Mouse (Mus musculus): ENCODE data around the gene Spryd4. TPM values are rescaled to one million over a fixed set of nuclear protein-coding genes. Genes with fewer than 3 reads are reported as not detected.
A peak's percentile ranks its signal among the peaks of the same experiment; 100 is the strongest.
"Not testable (repeated sequence)": the region's sequence is repeated elsewhere in the genome, so short reads cannot be mapped to it uniquely, and the experiment has no call there.

Gene Spryd4
- polyA plus RNA-seq (2012; rRNA removed), result 13.5 and 15.6 TPM in 2 replicates

- WGBS, result under 1% methylated on average over 30 of the region's 30 CpGs
- H3K27me3 ChIP-seq (ENCODE audit: control insufficient read depth, insufficient read depth, low read length), result no peaks in the 10 kb centered on the region
- peaks cover 2% of the 10 kb centered on the region; the same call in 1 of the 2 replicates for H3K4me1 ChIP-seq (ENCODE audit: control insufficient read depth, insufficient read depth, low read length)
- peak within 1 kb of the TSS; percentile 30; the same call in 1 of the 2 replicates for H3K27ac ChIP-seq (ENCODE audit: insufficient read depth, low read length)
- TF ChIP-seq POLR2A (IDR thresholded peaks at IDR 0.05; ENCODE audit: borderline replicate concordance, insufficient read depth, low read length), result peak; percentile 85; the same call in 1 of the 2 replicates
- no peak; the same call in 1 of the 2 replicates for TF ChIP-seq CTCF (IDR thresholded peaks at IDR 0.05; ENCODE audit: borderline replicate concordance, insufficient read depth, low read depth, low read length)
- DNase-seq, result peak; percentile 89 to 91
- H3K4me3 ChIP-seq (replicated peaks; ENCODE audit: insufficient read depth, low read depth, low read length), result peak within 1 kb of the TSS; percentile 86
Measured at GRCm38 (mm10) chr10:128211390-128212108, at the start of gene Spryd4. Spryd4 (minus strand) TSS chr10:128211807.

- not testable (repeated sequence) for H3K4me1 ChIP-seq (ENCODE audit: control insufficient read depth, insufficient read depth, low read length); H3K27me3 ChIP-seq (ENCODE audit: control insufficient read depth, insufficient read depth, low read length); H3K4me3 ChIP-seq (replicated peaks; ENCODE audit: insufficient read depth, low read depth, low read length); H3K27ac ChIP-seq (ENCODE audit: insufficient read depth, low read length); DNase-seq
- 87% methylated on average over 7 of the region's 7 CpGs for WGBS
Measured at GRCm38 (mm10) chr10:128260376-128260775, 48.8 kb upstream of the Spryd4 start.

DNA sequence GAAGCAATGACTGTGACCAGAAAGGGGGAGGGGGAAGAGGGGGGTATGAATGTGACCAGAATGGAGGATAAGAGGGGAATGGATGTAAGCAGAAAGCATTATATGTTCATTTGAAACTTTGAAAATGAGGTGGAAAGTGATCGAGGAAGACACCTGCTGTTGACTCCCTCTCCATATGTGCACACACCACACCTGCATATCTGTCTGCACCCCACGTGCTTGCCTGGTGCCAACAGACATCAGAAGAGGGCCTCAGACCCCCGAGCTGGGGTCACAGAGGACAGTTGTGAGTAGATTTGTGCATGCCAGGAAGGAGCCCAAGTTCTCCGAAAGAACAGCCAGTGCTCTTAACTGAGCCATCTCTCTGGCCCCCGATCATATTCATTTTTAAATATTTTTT, 48.3 kb upstream of the Spryd4 start:
- Histone ChIP-seq H3K27ac (ENCODE audit: insufficient read depth, low read length) (no peak overlapping the region), H3K4me3 (replicated peaks; ENCODE audit: insufficient read depth, low read depth, low read length) (no peak overlapping the region), H3K4me1 (ENCODE audit: control insufficient read depth, insufficient read depth, low read length) (no peaks in the 10 kb centered on the region), H3K27me3 (ENCODE audit: control insufficient read depth, insufficient read depth, low read length) (no peaks in the 10 kb centered on the region)
- TF ChIP-seq POLR2A (IDR thresholded peaks at IDR 0.05; ENCODE audit: borderline replicate concordance, insufficient read depth, low read length) (no peak), CTCF (IDR thresholded peaks at IDR 0.05; ENCODE audit: borderline replicate concordance, insufficient read depth, low read depth, low read length) (no peak)
- DNase-seq, result no peak
- WGBS, result 87% methylated on average over 5 of the region's 5 CpGs

- TF ChIP-seq CTCF (IDR thresholded peaks at IDR 0.05; ENCODE audit: borderline replicate concordance, insufficient read depth, low read depth, low read length) (no peak), POLR2A (IDR thresholded peaks at IDR 0.05; ENCODE audit: borderline replicate concordance, insufficient read depth, low read length) (no peak)
- 80% methylated on average over 4 of the region's 4 CpGs for WGBS
- no peak for DNase-seq
- H3K27ac ChIP-seq (ENCODE audit: insufficient read depth, low read length), result no peak overlapping the region
- H3K27me3 ChIP-seq (ENCODE audit: control insufficient read depth, insufficient read depth, low read length), result no peaks in the 10 kb centered on the region
- no peaks in the 10 kb centered on the region for H3K4me1 ChIP-seq (ENCODE audit: control insufficient read depth, insufficient read depth, low read length)
- no peak overlapping the region for H3K4me3 ChIP-seq (replicated peaks; ENCODE audit: insufficient read depth, low read depth, low read length)
Measured at GRCm38 (mm10) chr10:128258953-128259352, 47.3 kb upstream of the Spryd4 start.

DNA sequence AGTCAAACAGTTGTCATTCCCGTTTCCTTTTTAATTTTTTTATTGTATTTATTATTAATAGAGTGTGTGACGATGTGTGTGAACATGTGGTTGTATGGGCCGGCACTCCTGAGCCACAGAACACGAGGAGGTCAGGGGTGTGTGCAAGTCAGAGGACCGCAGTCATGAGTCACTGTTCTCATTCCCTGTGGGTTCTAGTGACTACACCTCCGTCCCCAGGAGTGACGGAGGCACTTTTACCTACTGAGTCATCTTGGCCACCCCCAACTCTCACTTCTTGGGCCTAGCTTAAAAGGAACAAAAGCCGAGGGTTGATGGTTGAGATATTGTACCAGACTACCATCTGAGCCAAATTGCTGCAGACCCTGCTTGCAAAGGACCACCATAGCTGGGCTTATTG, 44.7 kb upstream of the Spryd4 start:
- DNase-seq, result no peak
- no peak overlapping the region for H3K4me3 ChIP-seq (replicated peaks; ENCODE audit: insufficient read depth, low read depth, low read length)
- no peaks in the 10 kb centered on the region for H3K27me3 ChIP-seq (ENCODE audit: control insufficient read depth, insufficient read depth, low read length)
- WGBS, result 91% methylated on average over 8 of the region's 8 CpGs
- TF ChIP-seq CTCF (IDR thresholded peaks at IDR 0.05; ENCODE audit: borderline replicate concordance, insufficient read depth, low read depth, low read length), result no peak
- H3K27ac ChIP-seq (ENCODE audit: insufficient read depth, low read length), result no peak overlapping the region
- no peaks in the 10 kb centered on the region for H3K4me1 ChIP-seq (ENCODE audit: control insufficient read depth, insufficient read depth, low read length)

DNA sequence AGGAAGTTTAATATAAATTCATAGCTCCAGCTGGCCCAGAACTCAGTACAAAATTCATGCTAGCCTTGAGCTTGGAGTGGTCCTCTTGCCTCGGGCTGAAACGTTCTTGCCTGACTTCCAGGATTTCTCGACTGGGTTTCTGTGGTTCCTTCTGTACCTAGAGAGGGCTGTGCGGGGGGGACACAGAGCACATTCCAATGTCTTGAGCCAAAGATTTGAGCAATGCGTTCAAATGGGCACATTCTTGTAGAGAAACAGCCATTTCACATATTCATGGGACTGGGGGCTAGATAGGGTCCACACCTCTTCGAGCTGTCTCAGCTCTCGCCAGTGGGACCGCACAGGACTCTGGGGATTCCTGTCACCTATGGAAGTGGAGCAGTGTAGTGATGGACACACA, 44.3 kb upstream of the Spryd4 start:
- no peak for DNase-seq
- WGBS, result 90% methylated on average over 8 of the region's 8 CpGs
- Histone ChIP-seq H3K27me3 (ENCODE audit: control insufficient read depth, insufficient read depth, low read length) (no peaks in the 10 kb centered on the region), H3K4me1 (ENCODE audit: control insufficient read depth, insufficient read depth, low read length) (no peaks in the 10 kb centered on the region), H3K27ac (ENCODE audit: insufficient read depth, low read length) (no peak overlapping the region), H3K4me3 (replicated peaks; ENCODE audit: insufficient read depth, low read depth, low read length) (no peak overlapping the region)
- TF ChIP-seq CTCF (IDR thresholded peaks at IDR 0.05; ENCODE audit: borderline replicate concordance, insufficient read depth, low read depth, low read length), result no peak
- TF ChIP-seq POLR2A (IDR thresholded peaks at IDR 0.05; ENCODE audit: borderline replicate concordance, insufficient read depth, low read length), result no peak

DNA sequence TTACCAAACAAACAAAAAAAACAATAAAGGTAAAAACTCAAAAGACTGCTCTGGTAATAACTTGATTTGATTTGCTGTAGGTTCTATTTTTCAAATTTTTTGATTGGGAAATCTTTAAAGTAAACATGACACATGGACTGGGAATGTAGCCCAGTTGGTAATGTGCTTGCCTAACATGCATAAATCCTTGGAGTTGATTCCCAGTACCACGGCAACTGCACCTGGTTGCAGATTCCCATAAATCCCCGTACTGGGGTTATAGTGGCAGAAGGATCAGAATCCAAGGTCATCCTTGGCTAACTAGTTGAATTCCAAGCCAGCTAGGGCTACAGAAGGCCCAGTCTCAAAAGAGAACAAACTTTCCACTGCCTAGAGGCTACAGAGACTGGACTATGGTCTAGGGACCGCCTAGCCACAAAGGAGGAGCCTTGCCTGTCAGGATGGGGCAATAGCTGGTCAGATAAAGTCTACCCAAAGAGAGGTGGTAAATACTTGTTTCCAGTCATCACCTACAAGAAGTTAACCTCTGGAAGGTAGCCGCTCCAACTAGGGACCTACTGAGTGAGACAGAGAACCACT, 42.2 kb upstream of the Spryd4 start, which contains the start of gene Apon:
Gene Apon, plus strand, starts transcription at position 420 of the 579 bp plus-strand sequence.
- WGBS, result 68% methylated on average over 4 of the region's 4 CpGs
- no peak within 1 kb of the TSS for H3K27ac ChIP-seq (ENCODE audit: insufficient read depth, low read length)

GRCm38 (mm10) chr10:128250565-128250964, 39.0 kb upstream of the Spryd4 start:
- TF ChIP-seq CTCF (IDR thresholded peaks at IDR 0.05; ENCODE audit: borderline replicate concordance, insufficient read depth, low read depth, low read length), result no peak
- no peak for TF ChIP-seq POLR2A (IDR thresholded peaks at IDR 0.05; ENCODE audit: borderline replicate concordance, insufficient read depth, low read length)
- no peaks in the 10 kb centered on the region for H3K4me1 ChIP-seq (ENCODE audit: control insufficient read depth, insufficient read depth, low read length)
- DNase-seq, result no peak
- no peak overlapping the region for H3K27ac ChIP-seq (ENCODE audit: insufficient read depth, low read length)
- WGBS, result 94% methylated on average over 13 of the region's 13 CpGs
- H3K27me3 ChIP-seq (ENCODE audit: control insufficient read depth, insufficient read depth, low read length), result no peaks in the 10 kb centered on the region
- no peak overlapping the region for H3K4me3 ChIP-seq (replicated peaks; ENCODE audit: insufficient read depth, low read depth, low read length)

More for the DNA sequence above, 42.2 kb upstream of the Spryd4 start, which contains the start of gene Apon:
- no peak within 1 kb of the TSS for H3K4me3 ChIP-seq (replicated peaks; ENCODE audit: insufficient read depth, low read depth, low read length)
- H3K4me1 ChIP-seq (ENCODE audit: control insufficient read depth, insufficient read depth, low read length), result no peaks in the 10 kb centered on the region
- no peaks in the 10 kb centered on the region for H3K27me3 ChIP-seq (ENCODE audit: control insufficient read depth, insufficient read depth, low read length)
- TF ChIP-seq CTCF (IDR thresholded peaks at IDR 0.05; ENCODE audit: borderline replicate concordance, insufficient read depth, low read depth, low read length) (no peak), POLR2A (IDR thresholded peaks at IDR 0.05; ENCODE audit: borderline replicate concordance, insufficient read depth, low read length) (no peak)
- DNase-seq, result no peak

All from cerebellum, adult 2 months (tissue).